Mouse (Mus musculus): Measurements from ENCODE around the gene Msmp. TPM values are rescaled to one million over a fixed set of nuclear protein-coding genes. Genes with fewer than 3 reads are reported as not detected.
"Not testable (repeated sequence)": the region's sequence is repeated elsewhere in the genome, so short reads cannot be mapped to it uniquely, and the experiment has no call there.

Msmp gene
- total RNA-seq, 2 experiments from 2014 or later, result 0.64 TPM; not detected in 1

DNA sequence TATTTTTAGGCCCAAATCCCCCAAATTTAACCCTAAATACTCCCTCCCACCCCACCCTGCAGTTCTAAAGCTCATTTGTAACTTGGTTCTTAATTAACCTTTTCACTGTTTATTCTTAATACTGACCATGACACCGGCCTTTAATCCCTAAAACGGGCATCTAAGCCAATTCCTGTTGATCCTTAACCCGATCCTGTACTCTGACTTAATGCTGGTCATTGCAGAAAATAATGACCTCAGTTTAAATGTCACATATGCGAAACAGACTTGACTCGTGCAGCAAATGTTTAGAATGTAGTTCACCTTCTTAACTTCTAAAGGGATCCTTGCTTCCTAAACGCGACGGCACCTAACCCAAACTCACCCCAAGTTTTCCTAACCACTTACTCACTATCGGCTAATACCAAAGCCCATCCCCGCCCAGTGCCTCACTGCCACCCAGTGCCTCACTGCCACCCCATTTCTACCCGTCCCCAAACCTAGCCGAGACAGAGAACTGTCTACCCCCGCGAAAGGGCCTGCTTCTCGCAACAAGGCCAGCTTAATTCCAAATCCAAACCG is 22.8 kb downstream of the Msmp start:
- DNase-seq, result no peak

DNA sequence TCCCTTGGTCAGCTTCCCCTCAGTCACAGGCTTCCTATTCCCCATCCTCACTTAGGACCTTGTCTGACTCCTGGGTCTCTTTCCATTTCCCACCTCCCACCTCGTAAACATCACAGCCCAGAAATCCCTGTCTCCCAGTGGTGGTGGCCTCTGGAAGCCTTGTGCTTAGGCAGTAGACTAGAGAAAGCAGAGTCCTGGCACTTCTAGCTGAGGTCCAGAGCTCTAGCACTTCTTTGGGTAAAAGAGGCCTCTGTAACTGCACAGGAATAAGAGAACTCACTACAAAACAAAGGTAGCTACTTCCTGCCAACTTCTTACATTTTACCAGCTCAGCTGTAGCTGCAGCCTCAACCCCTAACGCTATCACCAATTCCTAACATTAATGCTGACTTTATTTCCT is 23.3 kb downstream of the Msmp start:
- DNase-seq, result no peak

DNA sequence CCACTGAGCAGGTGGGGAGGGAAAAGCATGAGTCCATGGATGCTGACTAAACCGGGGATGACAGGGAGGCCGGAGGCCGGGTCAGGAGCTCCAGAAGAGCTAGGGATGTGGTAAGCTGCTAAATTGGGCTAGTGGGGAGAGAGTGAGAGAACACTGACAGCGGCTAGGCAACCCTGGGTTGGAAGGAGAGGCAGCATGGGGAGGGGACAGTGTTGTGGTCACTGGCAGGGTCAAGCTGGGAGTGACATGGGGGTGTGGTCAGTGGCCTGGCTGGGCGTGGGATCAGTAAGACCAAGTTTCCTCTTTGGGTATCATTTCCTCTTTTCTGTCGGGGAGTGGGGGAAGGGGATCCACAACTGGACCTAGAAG is 24.1 kb downstream of the Msmp start:
- peak; percentile 65 for DNase-seq

DNA sequence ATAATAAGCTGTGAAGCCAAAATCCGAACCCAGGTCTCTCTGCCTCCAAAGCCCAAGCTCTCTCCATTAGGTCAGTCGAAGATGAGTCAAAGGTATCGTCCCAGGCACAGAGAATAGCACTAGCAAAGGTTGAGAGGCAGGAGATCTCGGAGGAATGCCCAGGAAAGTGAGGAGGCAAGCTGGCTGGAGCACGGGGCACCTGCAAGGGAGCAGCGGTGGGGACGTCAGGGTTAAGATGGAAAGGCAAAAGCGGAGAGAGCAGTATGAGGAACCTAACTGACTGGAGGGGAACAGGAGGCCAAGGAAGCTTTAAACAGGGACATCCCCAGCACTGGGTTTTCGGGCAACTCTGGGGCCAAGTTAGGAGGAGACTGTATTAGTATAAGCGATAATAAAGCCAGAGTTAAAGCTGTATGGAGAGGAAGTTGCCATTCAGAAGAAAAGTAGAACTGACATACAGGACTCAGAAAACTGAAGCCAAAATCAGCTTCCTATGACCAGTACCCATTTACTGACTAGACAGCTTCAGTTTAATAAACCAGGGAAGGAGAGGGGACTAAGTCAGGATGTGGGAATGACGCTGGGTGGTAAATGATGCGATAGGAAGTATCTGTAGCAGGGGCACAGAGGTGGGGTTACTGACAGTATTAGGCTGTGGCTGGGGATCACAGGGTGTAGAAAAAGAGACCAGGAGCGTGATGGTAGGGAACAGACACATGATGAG is 24.6 kb downstream of the Msmp start:
- no peak for DNase-seq

DNA sequence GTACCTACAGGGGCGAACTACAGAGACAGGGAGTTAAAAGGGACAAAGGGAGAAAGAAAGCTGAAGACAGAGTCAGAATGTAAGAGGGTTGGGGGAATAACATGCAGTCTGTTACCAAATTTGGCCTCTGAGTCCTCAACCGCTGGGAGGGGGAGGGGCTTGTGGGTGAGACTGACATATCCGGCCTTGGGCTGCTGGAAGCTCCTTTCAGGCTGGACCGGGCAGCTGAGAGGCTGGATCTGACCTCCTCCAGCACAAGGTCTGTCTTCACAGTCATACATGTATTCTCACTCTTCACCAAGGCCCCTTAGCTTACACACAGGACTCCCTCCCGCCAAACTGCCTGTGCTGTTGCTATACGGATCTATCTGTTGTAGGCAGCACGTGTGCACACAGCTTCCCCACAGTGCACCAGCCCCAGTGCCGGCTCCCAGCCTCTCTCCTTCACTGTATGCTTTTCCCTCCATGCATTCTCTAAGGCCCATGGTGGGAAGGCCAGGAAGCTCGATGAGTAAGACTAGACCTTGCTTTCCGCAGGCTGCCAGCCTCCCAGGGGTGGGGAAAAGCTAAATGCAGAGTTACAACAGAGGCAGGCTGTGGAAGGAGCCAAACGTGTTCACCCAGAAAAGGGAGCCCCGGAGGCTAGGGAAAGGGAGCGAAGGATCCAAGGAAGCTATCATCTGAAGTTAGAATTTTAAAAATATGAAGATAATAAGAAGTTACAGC is 25.5 kb downstream of the Msmp start:
- DNase-seq, result peak; percentile 56

DNA sequence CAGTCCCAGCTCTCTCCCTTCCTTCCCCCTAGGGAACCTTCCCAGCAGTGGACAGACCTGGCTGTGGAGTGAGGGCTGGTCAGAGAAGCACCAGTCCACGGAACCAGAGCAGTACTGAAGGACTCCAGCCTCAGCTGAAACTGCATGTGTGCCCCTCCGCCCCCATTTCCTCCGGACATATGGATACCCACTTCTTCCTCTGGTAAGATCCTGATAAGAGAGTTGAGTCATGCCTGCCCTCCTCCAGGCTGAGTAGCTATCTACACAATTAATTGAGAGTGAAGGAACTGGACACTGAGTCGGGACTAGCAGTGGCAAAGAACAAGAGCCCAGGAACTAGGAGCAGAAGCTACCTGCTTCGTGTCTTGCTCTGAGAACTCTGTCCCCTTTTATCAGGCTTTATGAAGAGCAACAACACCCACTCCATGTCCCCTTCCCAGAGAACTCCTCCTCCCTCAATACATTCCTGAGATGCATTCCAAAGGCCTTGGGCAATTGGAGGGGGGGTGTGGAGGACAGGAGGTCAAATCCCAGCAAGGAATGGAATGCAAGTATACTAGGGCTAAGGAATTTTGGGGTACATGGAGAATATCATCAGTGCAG is 26.2 kb downstream of the Msmp start:
- DNase-seq, result no peak

DNA sequence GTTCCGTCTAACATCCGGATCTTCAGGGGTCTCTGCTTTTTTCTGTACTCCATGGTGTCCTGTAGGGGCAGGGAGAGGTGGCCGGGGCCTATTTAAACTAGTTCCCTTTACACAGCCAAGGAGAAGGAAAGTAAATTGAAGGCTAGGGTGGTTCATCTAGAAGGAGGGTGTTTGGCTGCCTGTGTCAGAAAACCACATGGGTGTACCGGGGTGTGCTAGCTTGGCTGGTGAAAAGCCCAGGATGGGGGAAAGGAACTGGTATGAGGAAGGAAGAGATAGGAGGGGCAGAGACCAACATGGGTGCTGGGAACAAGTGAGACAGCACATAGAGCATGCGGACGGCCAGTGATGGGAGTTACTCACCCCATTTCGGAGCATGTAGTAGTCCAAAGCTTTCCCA is 28.4 kb downstream of the Msmp start:
- no peak for DNase-seq

DNA sequence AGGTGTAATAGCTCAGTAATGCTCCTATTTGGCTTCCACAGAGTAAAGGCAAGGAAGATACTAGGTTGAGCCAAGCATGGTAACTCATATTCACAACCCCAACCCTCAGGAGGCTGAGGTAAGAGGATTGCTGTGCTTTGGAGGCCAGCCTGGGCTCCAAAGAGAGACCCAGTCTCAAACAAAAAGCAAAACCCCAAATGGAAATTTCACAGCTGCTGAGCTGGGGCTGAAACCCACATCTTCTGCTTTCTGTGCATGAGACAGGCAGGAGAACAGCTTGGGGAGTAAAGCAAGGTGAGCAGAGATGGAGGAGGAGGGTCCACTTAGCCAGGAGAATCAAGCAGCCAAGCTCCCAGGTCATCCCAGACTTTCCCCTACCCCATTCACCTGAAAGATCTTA is 30.4 kb downstream of the Msmp start:
- no peak for DNase-seq

DNA sequence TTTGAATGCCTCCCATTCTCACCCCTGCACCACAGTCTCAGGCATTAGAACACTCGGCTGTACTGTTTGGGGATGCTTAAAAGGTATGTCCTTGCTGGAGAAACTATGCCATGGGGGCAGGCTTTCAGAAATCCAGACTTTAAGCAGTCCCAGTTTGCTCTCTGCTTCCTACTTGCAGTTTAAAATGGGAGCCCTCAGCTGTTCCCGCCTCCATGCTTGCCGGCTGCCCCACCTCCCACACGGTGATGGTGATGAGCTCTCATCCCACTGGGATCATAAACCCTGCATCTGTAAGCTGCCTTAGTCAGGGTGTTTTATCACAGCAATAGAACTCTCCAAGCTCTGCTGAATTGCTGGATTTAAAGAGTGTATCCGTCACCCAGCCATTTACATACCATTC is 31.9 kb downstream of the Msmp start:
- no peak for DNase-seq

DNA sequence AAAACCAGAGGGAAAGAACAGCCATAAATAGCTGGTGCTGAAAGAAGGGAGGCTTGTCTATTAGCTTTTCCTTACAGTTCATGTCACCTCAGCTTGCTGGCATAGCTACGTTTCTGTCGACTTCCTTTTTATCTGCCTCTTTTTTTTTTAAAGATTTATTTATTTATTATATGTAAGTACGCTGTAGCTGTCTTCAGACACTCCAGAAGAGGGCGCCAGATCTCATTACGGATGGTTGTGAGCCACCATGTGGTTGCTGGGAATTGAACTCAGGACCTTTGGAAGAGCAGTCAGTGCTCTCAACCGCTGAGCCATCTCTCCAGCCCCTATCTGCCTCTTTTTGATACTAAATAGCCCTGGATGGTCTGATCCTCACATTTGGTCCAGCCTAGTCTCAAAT is 32.4 kb downstream of the Msmp start:
- not testable (repeated sequence) for DNase-seq

DNA sequence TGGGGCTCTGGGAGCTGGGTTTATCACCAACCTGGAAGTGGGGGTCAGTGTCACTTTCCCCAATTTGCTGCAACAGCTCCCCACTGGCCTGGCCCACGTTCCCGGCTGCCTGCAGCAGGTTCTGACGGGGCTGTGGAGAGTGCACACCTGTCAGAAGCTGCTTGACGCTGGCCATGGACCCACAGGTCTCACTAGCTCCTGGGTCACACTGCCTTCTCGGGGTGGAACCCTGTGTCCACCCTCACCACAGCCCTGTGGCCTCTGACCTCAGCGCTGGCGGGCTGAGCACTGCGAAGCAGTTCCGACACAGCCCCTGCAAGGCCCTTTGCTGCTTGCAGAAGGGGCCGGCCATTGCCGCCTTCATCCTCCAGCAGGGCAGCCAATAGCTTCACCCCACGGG is 35.2 kb downstream of the Msmp start:
- no peak for DNase-seq

DNA sequence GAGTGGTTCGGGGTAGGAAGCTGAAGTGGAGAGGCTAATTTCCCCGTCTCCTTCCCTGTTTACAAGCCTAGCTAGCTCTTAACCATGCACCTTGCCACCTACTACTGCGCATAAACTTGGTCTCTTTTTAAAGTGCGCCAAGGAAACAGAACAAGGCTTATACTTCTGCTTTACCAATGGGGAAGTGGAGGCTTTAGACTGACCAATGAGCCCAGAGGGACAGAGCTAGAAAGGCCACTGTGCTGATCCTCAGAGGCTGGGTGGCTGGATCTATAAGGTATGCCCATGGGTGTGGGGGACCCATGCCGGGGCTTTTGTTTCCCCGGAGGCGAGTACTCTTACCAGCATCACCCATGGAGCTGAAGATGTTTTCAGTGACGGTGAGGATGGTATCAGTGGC is 37.1 kb downstream of the Msmp start:
- DNase-seq, result no peak

DNA sequence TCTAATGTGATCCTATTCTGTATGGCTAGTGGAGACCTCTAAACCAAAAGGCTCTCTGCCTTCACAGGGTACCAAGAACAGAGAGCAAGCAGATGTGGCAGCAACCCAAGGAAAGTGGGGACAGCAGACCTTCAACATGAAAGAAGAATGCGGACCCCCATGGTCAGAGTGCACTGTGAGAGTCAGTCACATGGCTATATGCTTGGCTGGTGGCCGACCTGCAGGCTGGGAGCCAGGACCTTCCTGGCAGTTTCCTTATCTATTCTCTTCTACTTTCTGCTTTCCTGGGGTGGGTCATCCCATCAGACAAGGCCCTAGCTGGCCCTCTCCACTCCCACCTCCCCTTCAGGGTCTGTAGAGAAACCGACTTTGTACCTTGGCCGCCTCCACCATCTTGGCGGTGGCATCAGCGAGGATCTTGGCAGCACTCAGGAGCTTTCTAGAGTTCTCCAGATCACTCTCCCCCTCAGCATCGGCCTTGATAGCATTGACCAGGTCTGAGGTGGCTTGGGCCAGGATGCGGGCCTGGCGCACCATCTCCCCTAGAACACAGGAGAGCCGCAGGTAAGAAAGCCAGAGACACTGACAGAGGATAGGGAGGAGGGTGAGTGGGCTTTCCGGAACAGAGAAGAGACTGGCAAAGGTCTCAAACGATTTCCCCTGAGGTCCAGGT is 37.8 kb downstream of the Msmp start:
- no peak for DNase-seq

DNA sequence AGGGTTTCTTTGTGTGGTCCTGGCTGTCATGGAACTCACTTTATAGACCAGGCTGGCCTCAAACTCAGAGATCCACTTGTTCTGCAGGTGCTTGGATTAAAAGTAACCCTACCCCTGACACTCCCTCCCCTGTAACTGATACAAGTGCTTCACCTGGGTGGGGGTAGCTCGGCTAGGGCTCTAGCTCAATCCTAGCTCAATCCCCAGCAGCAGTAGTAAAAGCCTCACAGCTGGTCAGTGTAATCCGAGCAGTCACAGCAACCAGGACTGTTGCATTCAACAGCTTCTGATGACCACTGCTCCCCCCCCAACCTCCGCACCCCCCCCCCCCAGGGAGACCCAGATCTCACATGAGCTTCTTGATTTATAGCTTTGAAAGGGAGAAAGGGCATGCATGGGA is 42.2 kb downstream of the Msmp start:
- no peak for DNase-seq

DNA sequence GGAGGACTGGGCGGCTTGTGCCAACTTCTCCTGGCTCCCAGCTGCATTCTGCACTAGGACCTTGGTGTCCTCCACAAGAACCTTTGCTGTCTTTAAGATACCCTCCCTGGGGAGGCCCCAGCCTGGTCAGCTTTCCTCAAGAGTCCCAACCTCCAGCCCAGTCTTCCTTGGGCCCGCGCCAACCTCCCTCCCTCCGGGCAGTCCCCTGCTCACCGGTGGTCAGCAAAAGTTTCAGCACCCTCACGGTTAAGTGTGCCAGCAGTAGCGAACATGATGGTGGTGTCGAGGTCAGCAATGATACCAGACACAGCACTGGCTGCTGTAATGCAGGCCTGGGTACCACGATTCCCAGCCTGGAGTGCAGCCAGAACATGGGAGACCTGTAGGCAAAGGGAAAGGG is 48.3 kb downstream of the Msmp start:
- no peak for DNase-seq

DNA sequence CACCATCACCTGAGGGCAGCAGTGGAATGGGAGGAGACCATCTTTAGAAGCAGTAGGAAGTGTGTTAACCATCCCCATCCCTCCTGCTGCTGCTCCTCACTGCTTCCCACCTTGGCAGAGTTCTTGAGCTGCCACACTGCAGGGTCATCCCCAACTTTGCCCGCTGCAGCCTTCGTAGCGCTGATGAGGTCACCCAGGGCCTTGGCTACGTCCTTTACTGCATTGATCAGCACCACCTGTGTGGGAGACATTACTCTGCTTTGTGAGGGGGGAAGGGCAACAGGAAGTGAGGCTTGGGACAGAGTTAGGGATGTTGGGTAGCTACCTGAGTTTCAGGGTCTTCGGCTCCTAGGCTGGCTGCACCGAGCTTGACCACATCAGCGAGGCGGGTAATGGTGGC is 48.7 kb downstream of the Msmp start:
- DNase-seq, result no peak

DNA sequence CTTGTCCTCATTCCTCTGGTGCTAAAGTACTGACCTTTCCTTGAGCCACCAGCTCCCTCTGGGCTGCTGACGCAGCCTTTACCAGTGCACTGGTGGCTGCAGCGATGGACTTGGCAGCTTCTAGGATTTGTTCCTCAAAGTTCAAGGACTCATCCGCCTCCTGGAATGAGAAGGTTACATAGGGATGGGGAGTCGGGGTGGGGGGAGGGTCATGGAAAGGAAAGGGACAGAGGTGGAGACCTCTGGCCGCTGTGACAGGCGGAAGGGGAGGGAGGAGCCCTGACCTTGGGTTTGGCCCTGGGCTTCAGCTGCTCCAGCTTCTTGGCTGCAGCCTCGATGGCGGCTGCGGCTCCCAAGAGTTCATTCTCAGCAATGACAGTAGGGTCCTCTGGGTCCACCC is 51.0 kb downstream of the Msmp start:
- no peak for DNase-seq

Small RNAs within 50 kb of the gene (microRNA-seq; reads per million reads assigned to microRNA genes)
- gene Gm25262 (ENCODE audit: borderline replicate concordance in 2 of 2), result 0 to 0.26 reads per million in 2 experiments

Other genes with a start within 250 kb of the Msmp start
- 10 to 100 TPM; 22.1 to 24.2 TPM for gene Rusc2, start 202.5 kb downstream of the Msmp start, total RNA-seq (2021)
- not detected for gene Fam166b, start 155.4 kb downstream of the Msmp start, total RNA-seq (2021)
- 10 to 100 TPM; 41.7 to 47.2 TPM for gene Tesk1, start 142.6 kb downstream of the Msmp start, total RNA-seq (2021)
- gene Cd72, start 129.9 kb downstream of the Msmp start, total RNA-seq (2021), result not detected
- not detected for gene Sit1, start 100.8 kb downstream of the Msmp start, total RNA-seq (2021)
- 10 to 100 TPM; 21.9 to 26.8 TPM for gene Ccdc107, start 91.6 kb downstream of the Msmp start, total RNA-seq (2021)
- under 1 TPM in 1 of 2 experiments, not detected in 1; 0.69 TPM for gene Arhgef39, start 84.8 kb downstream of the Msmp start, total RNA-seq (2021)
- 1 to 10 TPM; 2.2 to 2.7 TPM for gene Car9, start 77.5 kb downstream of the Msmp start, total RNA-seq (2021)
- over 10,000 TPM in 1 of 2 experiments, 1,000 to 10,000 TPM in 1; 8,936 to 14,319 TPM for gene Tpm2, start 60.7 kb downstream of the Msmp start, total RNA-seq (2021)
- 10 to 100 TPM; 34.9 to 41.8 TPM for gene Creb3, start 22.2 kb downstream of the Msmp start, total RNA-seq (2021)
- 10 to 100 TPM; 56.2 to 79.8 TPM for gene Tln1, start 21.8 kb downstream of the Msmp start, total RNA-seq (2021)
- gene Rgp1, start 5.8 kb downstream of the Msmp start, total RNA-seq (2021), result 10 to 100 TPM; 21.1 to 22.5 TPM
- 1 to 10 TPM; 5.5 to 6.1 TPM for gene Gba2, start 5.6 kb downstream of the Msmp start, total RNA-seq (2021)
- gene Npr2, start 47.4 kb upstream of the Msmp start, total RNA-seq (2021), result 10 to 100 TPM; 32.5 to 36.6 TPM
- gene Spag8, start 69.1 kb upstream of the Msmp start, total RNA-seq (2021), result under 1 TPM in 1 of 2 experiments, not detected in 1; 0.33 TPM
- 10 to 100 TPM; 37.5 to 39.6 TPM for gene Hint2, start 72.0 kb upstream of the Msmp start, total RNA-seq (2021)
- gene Tmem8b, start 84.5 kb upstream of the Msmp start, total RNA-seq (2021), result 10 to 100 TPM; 10.7 to 12.1 TPM
- gene Fam221b, start 84.7 kb upstream of the Msmp start, total RNA-seq (2021), result under 1 TPM in 1 of 2 experiments, not detected in 1; 0.13 TPM
- gene Olfr70, start 116.3 kb upstream of the Msmp start, total RNA-seq (2021), result not detected
- gene Olfr71, start 125.8 kb upstream of the Msmp start, total RNA-seq (2021), result not detected
- gene Hrct1, start 142.7 kb upstream of the Msmp start, total RNA-seq (2021), result 1 to 10 TPM; 1.4 to 2.3 TPM
- gene Spaar, start 145.5 kb upstream of the Msmp start, total RNA-seq (2021), result 1 to 10 TPM; 1.3 to 1.5 TPM
- gene Olfr159, start 186.5 kb upstream of the Msmp start, total RNA-seq (2021), result not detected
- not detected for gene Olfr156, start 239.4 kb upstream of the Msmp start, total RNA-seq (2021)